Mouse (Mus musculus) forebrain, embryonic 13.5 days (tissue): Measurements from ENCODE around the gene Bcl7a. TPM values are rescaled to one million over a fixed set of nuclear protein-coding genes. Genes with fewer than 3 reads are reported as not detected.

Experiments
- ATAC-seq: fragments of 200-750 bp; cut with Nextera tagmentation; 2 replicates; pipeline ENCODE4 v1.8.0; 2017
- H3K27ac ChIP-seq: fragments of 300-500 bp; sonication (generic); 2 replicates; pipeline ENCODE4 v1.5.1; 2015; ENCODE audit warnings: inconsistent platforms, mild to moderate bottlenecking, moderate library complexity
- H3K27me3 ChIP-seq: fragments of 300-500 bp; sonication (generic); 2 replicates; pipeline ENCODE4 v1.6.1; 2015; ENCODE audit warnings: mild to moderate bottlenecking, inconsistent platforms
- H3K36me3 ChIP-seq: fragments of 300-500 bp; sonication (generic); 2 replicates; pipeline ENCODE4 v1.6.1; 2015; ENCODE audit warnings: mild to moderate bottlenecking, inconsistent platforms; ENCODE audit not compliant: poor library complexity, severe bottlenecking
- H3K4me1 ChIP-seq: fragments of 300-500 bp; sonication (generic); 2 replicates; pipeline ENCODE4 v1.6.1; 2015; ENCODE audit warnings: inconsistent platforms
- H3K4me2 ChIP-seq: fragments of 300-500 bp; sonication (generic); 2 replicates; pipeline ENCODE4 v1.6.1; 2015; ENCODE audit warnings: inconsistent platforms, mild to moderate bottlenecking, moderate library complexity
- H3K4me3 ChIP-seq: fragments of 300-500 bp; sonication (generic); 2 replicates; pipeline ENCODE4 v1.5.1; 2015; ENCODE audit warnings: mild to moderate bottlenecking, inconsistent platforms
- H3K9ac ChIP-seq: fragments of 300-500 bp; sonication (generic); 2 replicates; pipeline ENCODE4 v1.6.1; 2015; ENCODE audit warnings: mild to moderate bottlenecking, inconsistent platforms
- H3K9me3 ChIP-seq: fragments of 300-500 bp; sonication (generic); replicated peaks from 2 replicates; pipeline ENCODE4 v1.6.1; 2016; ENCODE audit warnings: inconsistent platforms
- WGBS: fragments of 180-500 bp; shearing (Covaris S2); methylation state at CpG from one replicate; pipeline ENCODE4 v1.1.7; 2015; 5-methylcytosine and 5-hydroxymethylcytosine counted together
- polyA plus RNA-seq: library from polyadenylated mRNA; unstranded; fragments of >200 nt; fragmentation: Nextera tagmentation; extraction: Ambion mirVana; gene quantifications from 2 replicates; pipeline ENCODE4 v1.2.1, GENCODE M21; 2015

The Bcl7a gene
- polyA plus RNA-seq = 66.4 and 75.0 TPM in 2 replicates

DNA sequence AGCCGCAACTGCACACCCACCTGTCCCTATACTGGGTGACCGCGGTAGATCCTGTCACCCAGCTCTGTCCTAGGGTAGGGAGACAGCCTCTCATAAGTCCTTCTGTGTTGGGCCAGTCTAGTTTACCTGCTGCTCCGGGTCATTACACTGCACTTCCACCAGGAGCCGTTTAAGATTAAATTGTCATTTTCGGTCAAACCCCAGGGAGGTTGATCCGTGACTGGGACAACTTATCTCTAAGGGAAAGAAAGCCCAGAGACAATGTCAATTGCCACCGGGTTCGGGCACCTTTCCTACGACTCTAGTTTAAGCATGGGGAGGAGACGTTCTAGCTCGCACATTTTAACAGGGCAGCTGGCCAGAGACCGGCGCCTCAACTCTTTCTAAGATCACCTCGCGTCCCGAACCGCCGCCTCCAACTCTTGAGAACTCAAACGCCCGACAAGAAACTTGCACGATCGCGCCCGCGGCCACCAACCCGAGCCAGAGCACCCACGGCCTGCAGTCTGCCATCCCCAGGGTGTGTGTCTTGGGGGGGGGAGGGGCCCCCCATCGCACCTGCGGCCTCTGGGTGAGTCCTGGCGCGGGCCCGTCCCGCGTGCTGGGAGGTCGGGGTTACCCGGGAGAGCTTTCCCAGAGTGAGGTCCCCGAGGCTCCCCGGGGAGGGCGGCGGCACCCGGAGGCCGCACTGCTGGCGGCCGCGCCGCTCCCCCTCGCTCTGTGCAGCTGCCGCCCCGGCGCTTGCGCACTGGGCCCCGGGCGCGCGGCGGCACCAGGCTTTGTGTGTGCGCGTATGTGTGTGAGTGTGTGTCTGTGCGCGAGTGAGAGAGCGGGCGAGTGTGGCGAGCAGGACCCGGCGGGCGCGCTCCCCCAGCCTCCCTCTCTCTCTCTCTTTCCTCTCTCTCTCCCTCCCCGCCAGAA, at the start of gene Bcl7a:
TSS of gene Bcl7a (plus strand) at position 128 of the 921 bp plus-strand sequence.
- peak; percentile 92 for ATAC-seq
- Histone ChIP-seq H3K9ac (peak within 1 kb of the TSS; percentile 98), H3K9me3 (no peaks in the 10 kb centered on the region), H3K36me3 (peaks cover 4% of the 10 kb centered on the region; the same call in 1 of the 2 replicates), H3K4me1 (peaks cover 34% of the 10 kb centered on the region), H3K27me3 (no peaks in the 10 kb centered on the region), H3K27ac (peak within 1 kb of the TSS; percentile 99), H3K4me3 (peak within 1 kb of the TSS; percentile 79), H3K4me2 (peak within 1 kb of the TSS; percentile 85)
- WGBS = under 1% methylated on average over 61 of the region's 69 CpGs

DNA sequence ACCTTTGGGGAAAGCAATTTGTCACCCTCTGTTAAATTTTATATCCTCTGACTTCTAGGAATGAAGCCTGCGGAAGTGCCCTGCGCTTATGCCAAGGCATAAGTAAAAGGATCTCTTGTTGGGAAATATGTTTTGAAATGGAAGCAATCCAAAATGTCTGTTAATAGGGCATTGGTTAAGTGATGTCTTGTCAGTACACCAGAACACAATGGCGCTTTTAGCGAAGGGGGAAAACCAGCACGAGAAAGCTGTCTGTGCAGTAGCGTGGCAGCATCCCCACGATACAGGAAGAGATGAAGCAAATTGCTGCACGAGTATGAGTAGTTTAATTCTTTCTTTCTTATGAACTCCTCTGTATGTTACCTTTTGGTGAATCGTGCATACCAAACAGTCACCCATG, 49.0 kb upstream of the Bcl7a start:
- no peaks in the 10 kb centered on the region for H3K36me3 ChIP-seq
- H3K9ac ChIP-seq = no peak overlapping the region
- H3K4me1 ChIP-seq = peaks cover 9% of the 10 kb centered on the region; the same call in 1 of the 2 replicates
- H3K9me3 ChIP-seq = no peaks in the 10 kb centered on the region
- WGBS = 76% methylated on average over 9 of the region's 9 CpGs
- H3K4me2 ChIP-seq = no peak overlapping the region
- H3K4me3 ChIP-seq = no peak overlapping the region
- 0 out of 2 replicates have a peak, but pooled peaks cover 6% of the 10 kb centered on the region for H3K27me3 ChIP-seq
- ATAC-seq = no peak
- no peak overlapping the region for H3K27ac ChIP-seq

DNA sequence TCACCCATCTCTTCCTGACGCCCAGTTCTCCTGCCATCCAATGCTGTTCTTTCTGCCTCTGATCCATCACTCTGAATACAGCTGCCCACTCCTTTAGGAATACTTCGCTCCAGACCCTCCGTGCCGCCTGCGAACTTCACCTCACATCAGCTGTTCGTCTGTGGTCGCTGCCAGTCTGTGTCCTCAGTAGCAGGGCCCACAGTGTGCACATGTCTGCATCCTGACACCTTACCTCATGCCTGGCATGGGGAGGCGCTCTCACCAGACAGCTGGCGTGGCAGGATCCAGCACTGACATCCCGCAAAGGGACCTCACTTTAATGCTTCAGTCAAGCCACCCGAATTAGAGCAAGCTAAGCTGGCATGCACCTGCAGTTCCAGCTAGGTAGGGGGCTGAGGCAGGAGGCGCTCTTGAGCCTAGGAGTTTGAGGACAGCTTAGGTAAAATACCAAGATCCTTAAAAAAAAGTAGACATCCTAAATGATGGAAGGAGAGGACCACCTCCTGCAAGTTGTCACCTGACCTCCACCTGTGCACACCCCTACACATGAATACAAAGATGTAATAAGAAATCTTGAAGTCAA, 47.3 kb upstream of the Bcl7a start:
- no peak for ATAC-seq
- Histone ChIP-seq H3K27ac (no peak overlapping the region), H3K9me3 (no peaks in the 10 kb centered on the region), H3K9ac (no peak overlapping the region), H3K27me3 (0 out of 2 replicates have a peak, but pooled peaks cover 6% of the 10 kb centered on the region), H3K4me1 (peaks cover 26% of the 10 kb centered on the region), H3K4me2 (no peak overlapping the region), H3K36me3 (no peaks in the 10 kb centered on the region), H3K4me3 (no peak overlapping the region)
- WGBS = 67% methylated on average over 12 of the region's 12 CpGs

DNA sequence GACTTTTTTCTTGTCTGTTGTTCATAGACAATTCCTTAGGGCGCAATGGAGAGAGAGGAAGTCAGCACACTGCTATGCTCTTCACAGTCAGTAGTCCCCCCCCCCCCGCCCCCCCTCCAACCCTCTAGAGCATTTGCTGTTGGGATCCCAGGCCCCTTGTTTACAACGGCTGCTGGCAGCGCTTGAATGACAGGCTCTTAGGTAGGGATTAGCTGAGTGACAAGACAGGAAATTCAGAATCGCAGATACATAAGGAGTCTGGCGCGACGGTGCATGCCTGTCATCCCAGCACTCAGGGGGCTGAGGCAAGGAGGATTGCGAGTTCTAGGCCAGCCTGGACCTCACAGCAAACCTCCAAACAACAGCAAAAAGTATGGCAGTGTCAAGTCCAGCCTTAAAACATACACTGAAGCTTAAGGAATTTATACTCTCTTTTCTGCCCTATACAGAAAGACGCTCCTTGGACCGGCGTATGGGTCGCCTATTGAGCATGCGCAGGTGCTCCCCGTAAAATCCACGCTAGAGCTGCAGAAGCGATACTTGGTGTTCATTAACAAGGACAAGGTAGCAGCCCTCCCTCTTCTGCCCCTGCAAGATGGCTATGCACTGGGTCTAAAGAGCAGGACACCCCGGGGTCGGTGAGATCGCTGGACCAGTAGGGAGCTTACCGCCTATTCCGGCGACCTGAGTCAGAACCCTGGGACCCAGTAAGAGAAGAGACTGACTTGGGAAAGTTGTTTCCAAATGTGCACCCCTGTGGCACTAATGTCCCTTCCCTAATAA, 46.5 kb upstream of the Bcl7a start:
- H3K36me3 ChIP-seq = no peaks in the 10 kb centered on the region
- H3K27me3 ChIP-seq = 0 out of 2 replicates have a peak, but pooled peaks cover 6% of the 10 kb centered on the region
- no peak overlapping the region for H3K9ac ChIP-seq
- WGBS = 61% methylated on average over 22 of the region's 23 CpGs
- no peak overlapping the region for H3K4me2 ChIP-seq
- peaks cover 34% of the 10 kb centered on the region for H3K4me1 ChIP-seq
- no peaks in the 10 kb centered on the region for H3K9me3 ChIP-seq
- no peak overlapping the region for H3K4me3 ChIP-seq
- ATAC-seq = no peak
- H3K27ac ChIP-seq = no peak overlapping the region

DNA sequence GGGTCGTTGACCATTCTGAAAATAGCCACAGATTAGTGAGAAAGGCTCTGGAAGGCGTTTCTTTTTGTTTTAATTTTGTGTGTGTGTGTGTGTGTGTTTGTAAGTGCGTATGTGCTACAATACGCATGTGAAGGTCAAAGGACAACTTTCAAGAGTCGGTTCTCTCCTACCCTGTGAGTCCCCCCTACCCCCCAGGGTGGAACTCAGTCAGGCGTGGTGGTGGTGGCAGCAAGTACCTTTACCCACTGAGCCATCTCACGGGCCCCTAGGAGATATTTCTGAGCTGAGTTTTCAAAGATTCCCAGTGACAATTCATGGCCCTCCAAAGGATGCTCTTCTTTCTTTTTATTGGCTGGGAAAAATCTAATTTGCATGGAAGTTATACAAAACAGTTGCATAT, 45.8 kb upstream of the Bcl7a start:
- 0 out of 2 replicates have a peak, but pooled peaks cover 6% of the 10 kb centered on the region for H3K27me3 ChIP-seq
- H3K36me3 ChIP-seq = no peaks in the 10 kb centered on the region
- H3K4me1 ChIP-seq = peaks cover 41% of the 10 kb centered on the region
- no peak overlapping the region for H3K27ac ChIP-seq
- H3K9me3 ChIP-seq = no peaks in the 10 kb centered on the region
- ATAC-seq = no peak
- no peak overlapping the region for H3K9ac ChIP-seq
- 79% methylated on average over 7 of the region's 7 CpGs for WGBS
- no peak overlapping the region for H3K4me3 ChIP-seq
- no peak overlapping the region for H3K4me2 ChIP-seq

DNA sequence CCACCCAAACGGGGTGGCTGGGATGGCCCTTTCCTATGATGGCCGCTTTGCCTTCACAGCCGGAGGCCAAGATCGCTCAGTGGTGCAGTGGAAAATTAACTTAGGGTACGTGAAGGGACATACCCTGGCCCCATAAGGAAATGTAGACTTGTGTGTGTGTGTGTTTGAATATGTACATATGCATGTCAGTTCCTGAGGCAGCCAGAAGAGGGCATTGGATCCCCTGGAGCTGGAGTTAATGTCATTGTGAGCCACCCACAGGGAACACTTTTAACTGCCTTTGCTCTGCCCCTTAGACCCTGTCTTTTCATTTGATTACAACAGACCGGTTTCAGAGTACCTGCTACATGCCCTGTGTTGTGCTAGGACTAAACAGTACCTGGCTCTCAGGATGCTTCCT, 45.1 kb upstream of the Bcl7a start:
- no peak overlapping the region for H3K4me3 ChIP-seq

DNA sequence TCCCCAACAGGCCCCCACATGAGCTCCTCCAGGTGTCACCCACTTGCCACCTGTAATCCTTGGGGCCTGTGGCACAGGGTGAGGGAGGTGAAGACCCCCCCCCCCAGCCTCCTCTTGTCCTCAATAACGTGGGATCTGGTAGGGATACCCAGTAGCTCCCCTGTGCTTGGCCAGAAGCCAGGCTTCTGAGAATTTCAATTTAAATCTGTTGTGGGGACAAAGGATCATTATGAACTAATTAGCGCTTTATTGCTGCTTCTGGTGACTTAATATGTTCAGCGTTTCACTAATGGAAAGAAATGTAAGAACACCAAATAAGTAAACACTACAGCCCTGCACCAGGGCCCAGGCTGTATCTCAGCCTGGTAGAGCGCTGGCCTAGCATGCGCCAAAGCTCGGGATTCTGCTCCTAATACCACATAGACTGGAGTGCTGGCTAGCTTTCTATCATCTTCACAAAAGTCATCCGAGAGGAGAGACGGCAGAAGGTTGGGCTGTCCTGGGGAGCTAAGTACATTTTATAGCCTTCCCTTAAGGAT, 43.1 kb upstream of the Bcl7a start:
- peak overlapping the region; percentile 55 for H3K27ac ChIP-seq
- ATAC-seq = no peak; the same call in 1 of the 2 replicates
- no peaks in the 10 kb centered on the region for H3K36me3 ChIP-seq
- no peaks in the 10 kb centered on the region for H3K9me3 ChIP-seq
- peak overlapping the region; percentile 27 for H3K4me2 ChIP-seq
- no peak overlapping the region for H3K9ac ChIP-seq
- H3K4me1 ChIP-seq = peaks cover 42% of the 10 kb centered on the region
- WGBS = 51% methylated on average over 8 of the region's 8 CpGs
- H3K27me3 ChIP-seq = 0 out of 2 replicates have a peak, but pooled peaks cover 6% of the 10 kb centered on the region
- no peak overlapping the region for H3K4me3 ChIP-seq

More for the DNA sequence above, 45.1 kb upstream of the Bcl7a start:
- no peaks in the 10 kb centered on the region for H3K36me3 ChIP-seq
- WGBS = 91% methylated on average over 6 of the region's 6 CpGs
- ATAC-seq = no peak
- H3K9ac ChIP-seq = no peak overlapping the region
- 0 out of 2 replicates have a peak, but pooled peaks cover 6% of the 10 kb centered on the region for H3K27me3 ChIP-seq
- H3K4me1 ChIP-seq = peaks cover 42% of the 10 kb centered on the region
- no peak overlapping the region for H3K4me2 ChIP-seq
- H3K9me3 ChIP-seq = no peaks in the 10 kb centered on the region
- no peak overlapping the region for H3K27ac ChIP-seq

DNA sequence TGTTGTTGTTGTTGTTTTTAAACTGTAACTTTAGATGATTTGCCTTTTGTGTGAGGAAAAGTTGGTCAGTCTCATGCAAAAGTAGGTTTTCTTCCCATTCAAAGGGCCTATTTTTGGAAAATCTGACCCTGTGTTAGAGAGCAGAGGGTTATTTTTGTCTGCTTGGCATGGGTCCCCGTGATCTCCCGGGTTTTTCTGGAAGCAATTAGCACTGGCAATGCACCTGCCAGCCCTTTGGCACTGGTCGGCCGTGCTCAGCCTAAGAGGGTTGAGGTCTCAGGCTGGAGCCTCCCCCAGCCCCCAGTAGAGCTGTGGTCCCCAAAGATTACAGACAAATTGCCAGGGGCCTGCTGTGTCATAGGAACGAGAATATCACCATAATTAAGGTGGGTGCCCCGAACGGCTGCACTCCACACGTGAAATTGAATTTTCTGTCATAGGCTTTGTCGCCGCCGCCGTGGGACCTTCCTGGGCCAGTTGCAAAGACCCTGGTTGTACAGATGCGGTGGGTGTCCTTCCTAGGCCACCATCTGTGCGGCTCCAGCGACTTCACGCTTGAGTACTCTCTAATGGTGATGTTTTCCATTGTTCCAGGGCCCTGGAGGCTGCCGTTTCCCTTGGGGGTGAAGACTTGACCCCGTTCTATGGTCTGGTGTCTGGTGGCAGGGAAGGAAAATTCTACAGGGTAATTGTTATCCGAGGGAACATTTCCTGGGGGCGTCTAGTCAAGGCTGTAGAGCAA, 41.7 kb upstream of the Bcl7a start:
- ATAC-seq = peak; percentile 43; the same call in 1 of the 2 replicates
- 0 out of 2 replicates have a peak overlapping the region, but pooled peaks have one; percentile 19 for H3K27ac ChIP-seq
- H3K4me3 ChIP-seq = no peak overlapping the region
- no peak overlapping the region for H3K9ac ChIP-seq
- 0 out of 2 replicates have a peak, but pooled peaks cover 6% of the 10 kb centered on the region for H3K27me3 ChIP-seq
- peak overlapping the region; percentile 25; the same call in 1 of the 2 replicates for H3K4me2 ChIP-seq
- no peaks in the 10 kb centered on the region for H3K36me3 ChIP-seq
- no peaks in the 10 kb centered on the region for H3K9me3 ChIP-seq
- peaks cover 40% of the 10 kb centered on the region for H3K4me1 ChIP-seq
- 17% methylated on average over 20 of the region's 20 CpGs for WGBS

DNA sequence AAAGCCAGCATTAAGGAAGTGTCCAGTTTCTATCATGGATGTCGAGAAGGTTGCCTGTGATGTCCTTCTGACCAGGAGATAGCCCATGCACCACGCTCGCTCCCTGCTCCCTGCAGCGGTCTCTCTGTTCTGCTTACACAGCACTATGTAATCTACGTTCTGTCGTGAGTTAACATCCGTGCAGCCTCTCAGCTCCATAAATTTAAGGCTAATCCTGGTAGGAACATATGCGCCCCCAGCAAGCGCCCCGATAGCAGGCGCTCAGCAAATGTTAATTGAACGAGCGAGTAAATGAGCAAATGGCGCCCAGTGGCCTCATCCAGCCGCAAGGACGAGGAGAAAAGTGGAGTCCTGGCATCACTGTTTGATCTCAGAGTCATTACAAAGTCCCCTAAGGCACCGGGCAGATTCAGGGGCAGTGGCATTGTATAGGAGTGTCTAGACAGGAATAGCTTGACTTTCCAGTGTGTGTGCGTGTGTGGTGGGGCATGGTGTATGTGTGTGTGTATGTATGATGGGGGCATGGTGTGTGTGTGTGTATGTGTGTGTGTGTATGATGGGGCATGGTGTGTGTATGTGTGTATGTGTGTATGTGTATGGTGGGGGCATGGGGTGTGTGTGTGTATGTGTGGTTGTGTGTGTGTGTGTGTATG, 35.9 kb upstream of the Bcl7a start:
- H3K27ac ChIP-seq = no peak overlapping the region
- no peaks in the 10 kb centered on the region for H3K27me3 ChIP-seq
- no peak overlapping the region for H3K9ac ChIP-seq
- H3K9me3 ChIP-seq = no peaks in the 10 kb centered on the region
- H3K36me3 ChIP-seq = no peaks in the 10 kb centered on the region
- H3K4me1 ChIP-seq = peaks cover 2% of the 10 kb centered on the region
- no peak overlapping the region for H3K4me3 ChIP-seq
- no peak overlapping the region for H3K4me2 ChIP-seq
- no peak for ATAC-seq
- 81% methylated on average over 18 of the region's 18 CpGs for WGBS

DNA sequence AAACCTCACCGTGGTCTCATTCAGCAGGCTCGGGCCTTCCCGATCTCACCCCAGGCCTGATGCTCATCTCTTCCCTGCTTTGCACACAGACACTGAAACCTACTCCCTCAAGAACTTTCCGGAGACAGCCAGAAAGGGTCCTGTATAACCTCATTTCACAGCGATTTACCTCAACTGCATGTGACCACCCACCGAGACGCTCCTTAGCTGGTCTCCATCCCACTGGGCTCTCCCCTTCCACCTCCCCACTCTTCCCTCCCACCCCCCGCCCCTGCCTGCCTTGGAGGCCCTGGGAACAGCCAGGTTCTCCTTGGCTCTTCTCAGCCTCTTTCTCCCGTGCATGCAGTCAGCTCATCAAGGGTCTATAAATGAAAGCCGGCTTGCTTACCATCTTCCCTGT, 33.8 kb upstream of the Bcl7a start:
- no peak overlapping the region for H3K4me3 ChIP-seq
- no peaks in the 10 kb centered on the region for H3K9me3 ChIP-seq
- H3K9ac ChIP-seq = no peak overlapping the region
- peak overlapping the region; percentile 65 for H3K27ac ChIP-seq
- 56% methylated on average over 10 of the region's 10 CpGs for WGBS
- no peaks in the 10 kb centered on the region for H3K27me3 ChIP-seq
- no peaks in the 10 kb centered on the region for H3K36me3 ChIP-seq
- H3K4me2 ChIP-seq = 0 out of 2 replicates have a peak overlapping the region, but pooled peaks have one; percentile 0
- no peak for ATAC-seq
- H3K4me1 ChIP-seq = peaks cover 7% of the 10 kb centered on the region
